17 mouse cellular contexts compared by ENCODE assay signal in the genomic region with DNA sequence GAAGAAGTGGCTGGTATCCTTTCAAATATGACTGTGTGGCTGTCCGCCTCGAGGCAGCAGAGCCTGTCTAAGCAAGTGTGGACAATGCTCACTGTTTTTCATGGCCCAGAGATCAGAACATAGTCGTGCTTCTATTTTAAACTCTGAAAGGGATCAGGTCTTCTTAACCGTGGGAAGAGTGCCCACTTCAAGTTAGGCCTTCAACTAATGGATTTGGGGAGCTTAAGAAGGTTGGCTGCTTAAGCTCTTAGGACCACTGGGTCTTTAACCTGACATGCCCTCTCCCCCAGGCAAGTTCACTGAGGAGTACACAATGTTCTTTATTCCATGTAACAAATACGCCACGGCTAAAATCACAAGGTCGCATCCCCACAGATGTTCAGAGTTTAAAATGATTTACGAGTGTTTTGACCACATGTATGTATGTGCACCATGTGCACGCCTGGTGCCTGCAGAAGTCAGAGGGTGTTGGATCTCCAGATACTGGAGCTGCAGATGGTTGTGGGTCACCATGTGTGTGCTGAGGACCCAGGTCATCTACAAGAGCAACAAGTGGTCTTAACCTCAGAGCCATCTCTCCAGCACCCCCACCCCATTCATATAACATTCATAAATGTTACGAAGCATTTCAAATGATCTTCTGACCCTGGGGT. TPM values are rescaled to one million over a fixed set of nuclear protein-coding genes. Genes with fewer than 3 reads are reported as not detected.
DNase-seq lines count a peak whose midpoint lies in the region; ATAC-seq and TF ChIP-seq lines count a peak whose summit lies in the region.
"Had no signal": no experiment of that assay in that cellular context is flagged by ENCODE, and none has a peak within 500 bp of the region (broad histone marks: within the 10 kb centered on the region; RNA-seq: fewer than 3 reads in every experiment).

No protein-coding gene starts in this region.

- H3K27me3 ChIP-seq in midbrain, embryonic 11.5 days (ENCODE audit: control insufficient read depth, insufficient read depth, low read length) = no peaks in the 10 kb centered on the region
- H3K27me3 ChIP-seq in midbrain, embryonic 14.5 days (ENCODE audit: control insufficient read depth, insufficient read depth, low read length) = no peaks in the 10 kb centered on the region
- no peaks in the 10 kb centered on the region for H3K27me3 ChIP-seq in small intestine, adult 2 months (ENCODE audit: control insufficient read depth, insufficient read depth, low read length)
- H3K27me3 ChIP-seq: hindbrain, embryonic 15.5 days; midbrain, embryonic 12.5 days; stomach, embryonic 15.5 days had no signal

- H3K9me3 ChIP-seq in midbrain, embryonic 11.5 days (ENCODE audit: control insufficient read depth, low read length) = no peaks in the 10 kb centered on the region
- H3K9me3 ChIP-seq in midbrain, embryonic 14.5 days (ENCODE audit: control insufficient read depth, low read length) = peaks cover 4% of the 10 kb centered on the region; the same call in 1 of the 2 replicates
- H3K9me3 ChIP-seq: hindbrain, embryonic 15.5 days; stomach, embryonic 15.5 days had no signal

- H3K36me3 ChIP-seq in midbrain, embryonic 11.5 days (ENCODE audit: control insufficient read depth, insufficient read depth, low read length) = peaks cover 8% of the 10 kb centered on the region
- peaks cover 37% of the 10 kb centered on the region for H3K36me3 ChIP-seq in midbrain, embryonic 14.5 days (ENCODE audit: control insufficient read depth, insufficient read depth, low read length)
- peaks cover 20% of the 10 kb centered on the region for H3K36me3 ChIP-seq in small intestine, adult 2 months (ENCODE audit: control insufficient read depth, insufficient read depth, low read length)

- ATAC-seq in midbrain, embryonic 11.5 days (ENCODE audit: low FRiP score) = no peak
- ATAC-seq in midbrain, embryonic 14.5 days (ENCODE audit: low FRiP score, low TSS enrichment) = no peak

- intact Hi-C loops in heart, postnatal 14 days (cut with DNase I) = no loop called here

- no peak overlapping the region for H3K27ac ChIP-seq in midbrain, embryonic 11.5 days (ENCODE audit: low read depth, low read length)
- H3K27ac ChIP-seq in midbrain, embryonic 14.5 days (replicated peaks; ENCODE audit: low read depth, low read length) = no peak overlapping the region
- peak overlapping the region; percentile 43 for H3K27ac ChIP-seq in embryonic fibroblast, embryonic 13.5 days (ENCODE audit: insufficient read depth, low read length)
- 0 out of 2 replicates have a peak overlapping the region, but pooled peaks have one; percentile 15 for H3K27ac ChIP-seq in small intestine, adult 2 months (ENCODE audit: insufficient read depth, low read depth, low read length)
- H3K27ac ChIP-seq: hindbrain, embryonic 15.5 days; midbrain, embryonic 12.5 days; stomach, embryonic 15.5 days had no signal

- H3K9ac ChIP-seq in midbrain, embryonic 11.5 days (ENCODE audit: low read length) = no peak overlapping the region
- no peak overlapping the region for H3K9ac ChIP-seq in midbrain, embryonic 14.5 days (replicated peaks; ENCODE audit: low read length)
- H3K9ac ChIP-seq: hindbrain, embryonic 15.5 days; midbrain, embryonic 12.5 days; stomach, embryonic 15.5 days had no signal

- DNase-seq in heart, adult 11 months = peak; percentile 81
- DNase-seq in heart, postnatal 14 days = no peak
- peak; percentile 84 for DNase-seq in midbrain, embryonic 11.5 days (ENCODE audit: low spot score, missing footprints)
- DNase-seq in midbrain, embryonic 14.5 days = no peak
- DNase-seq in layer of hippocampus, postnatal 36 days = no peak
- no peak for DNase-seq in urinary bladder, postnatal 36 days (ENCODE audit: low spot score in 2 of 2)
- DNase-seq: adrenal gland, postnatal 25 days; cerebellum, adult 18-20 months; gastrocnemius, postnatal 14 days; layer of hippocampus, adult 9-11 months; lung, adult 18-20 months; thymus, postnatal 4 days had no signal

- TF ChIP-seq POLR2A in embryonic fibroblast, embryonic 13.5 days (IDR thresholded peaks at IDR 0.05; ENCODE audit: low read depth, low read length) = no peak
- TF ChIP-seq POLR2A in small intestine, adult 2 months (IDR thresholded peaks at IDR 0.05; ENCODE audit: low read depth, low read length) = no peak

- 84% methylated on average over 10 of the region's 10 CpGs for WGBS in midbrain, embryonic 11.5 days
- WGBS in midbrain, embryonic 14.5 days = 79% methylated on average over 10 of the region's 10 CpGs
- 82% methylated on average over 10 of the region's 10 CpGs for whole genome bisulfite sequencing in small intestine, adult 2 months

- no peak for TF ChIP-seq CTCF in embryonic fibroblast, embryonic 13.5 days (IDR thresholded peaks at IDR 0.05; ENCODE audit: borderline replicate concordance, insufficient read depth, low read length)
- no peak for TF ChIP-seq CTCF in small intestine, adult 2 months (IDR thresholded peaks at IDR 0.05; ENCODE audit: extremely low read depth, insufficient read length, insufficient replicate concordance, low read depth, low read length)

- H3K4me2 ChIP-seq in midbrain, embryonic 11.5 days = no peak overlapping the region
- no peak overlapping the region for H3K4me2 ChIP-seq in midbrain, embryonic 14.5 days (ENCODE audit: low read length)
- H3K4me2 ChIP-seq: hindbrain, embryonic 15.5 days; midbrain, embryonic 12.5 days; stomach, embryonic 15.5 days had no signal

- no peak overlapping the region for H3K4me3 ChIP-seq in midbrain, embryonic 11.5 days (ENCODE audit: low read depth, low read length)
- H3K4me3 ChIP-seq in midbrain, embryonic 14.5 days (replicated peaks; ENCODE audit: low read depth, low read length) = no peak overlapping the region
- no peak overlapping the region for H3K4me3 ChIP-seq in embryonic fibroblast, embryonic 13.5 days (ENCODE audit: insufficient read depth, low read length)
- H3K4me3 ChIP-seq in small intestine, adult 2 months (ENCODE audit: low read depth, low read length) = no peak overlapping the region
- H3K4me3 ChIP-seq: hindbrain, embryonic 15.5 days; midbrain, embryonic 12.5 days; stomach, embryonic 15.5 days had no signal

- no peaks in the 10 kb centered on the region for H3K4me1 ChIP-seq in midbrain, embryonic 11.5 days (ENCODE audit: control insufficient read depth, insufficient read depth, low read length)
- no peaks in the 10 kb centered on the region for H3K4me1 ChIP-seq in midbrain, embryonic 14.5 days (ENCODE audit: control insufficient read depth, insufficient read depth, low read length)
- H3K4me1 ChIP-seq in embryonic fibroblast, embryonic 13.5 days (ENCODE audit: control insufficient read depth, insufficient read depth, low read length) = no peaks in the 10 kb centered on the region
- H3K4me1 ChIP-seq in small intestine, adult 2 months (ENCODE audit: control insufficient read depth, insufficient read depth, insufficient read length, low read length) = 0 out of 2 replicates have a peak, but pooled peaks cover under 1% of the 10 kb centered on the region
- H3K4me1 ChIP-seq: hindbrain, embryonic 15.5 days; midbrain, embryonic 12.5 days had no signal

RNA-seq across cellular contexts. Expression of gene Zc2hc1c, which starts 9.1 kb away (rescaled TPM):
- total RNA-seq in heart, postnatal 14 days (2021) = 1 to 10 TPM; 1.5 to 2.2 TPM
- 1.0 TPM in 2 replicates for polyA plus RNA-seq in midbrain, embryonic 11.5 days (2014; fragmentation: Nextera tagmentation; extraction: Ambion mirVana)
- 1.1 and 1.6 TPM in 2 replicates for polyA plus RNA-seq in midbrain, embryonic 14.5 days (2014; fragmentation: Nextera tagmentation; extraction: Ambion mirVana)
- 0.32 and 0.53 TPM in 2 replicates for polyA plus RNA-seq in embryonic fibroblast, embryonic 13.5 days (2011; ENCODE audit: insufficient read length, low read depth, missing spikeins)
- polyA plus RNA-seq in small intestine, adult 2 months (2012; rRNA removed) = 0.05 and 0.06 TPM in 2 replicates
- total RNA-seq in layer of hippocampus, postnatal 36 days (2021) = 1 to 10 TPM; 1.0 to 1.2 TPM

RNA-seq across cellular contexts. Expression of gene Acyp1, which starts 9.2 kb away (rescaled TPM):
- 10 to 100 TPM; 19.2 to 20.3 TPM for total RNA-seq in heart, postnatal 14 days (2021)
- 68.0 and 69.5 TPM in 2 replicates for polyA plus RNA-seq in midbrain, embryonic 11.5 days (2014; fragmentation: Nextera tagmentation; extraction: Ambion mirVana)
- polyA plus RNA-seq in midbrain, embryonic 14.5 days (2014; fragmentation: Nextera tagmentation; extraction: Ambion mirVana) = 56.5 and 63.7 TPM in 2 replicates
- 16.4 and 17.7 TPM in 2 replicates for polyA plus RNA-seq in embryonic fibroblast, embryonic 13.5 days (2011; ENCODE audit: insufficient read length, low read depth, missing spikeins)
- polyA plus RNA-seq in small intestine, adult 2 months (2012; rRNA removed) = 0.57 and 0.90 TPM in 2 replicates
- 10 to 100 TPM; 32.8 to 34.1 TPM for total RNA-seq in layer of hippocampus, postnatal 36 days (2021)

RNA-seq across cellular contexts. Expression of gene Mlh3, which starts 27.1 kb away (rescaled TPM):
- total RNA-seq in heart, postnatal 14 days (2021) = 1 to 10 TPM; 8.3 to 8.6 TPM
- polyA plus RNA-seq in midbrain, embryonic 11.5 days (2014; fragmentation: Nextera tagmentation; extraction: Ambion mirVana) = 10.1 and 10.4 TPM in 2 replicates
- polyA plus RNA-seq in midbrain, embryonic 14.5 days (2014; fragmentation: Nextera tagmentation; extraction: Ambion mirVana) = 9.4 and 10.2 TPM in 2 replicates
- 13.4 and 14.4 TPM in 2 replicates for polyA plus RNA-seq in embryonic fibroblast, embryonic 13.5 days (2011; ENCODE audit: insufficient read length, low read depth, missing spikeins)
- polyA plus RNA-seq in small intestine, adult 2 months (2012; rRNA removed) = 0.72 and 0.99 TPM in 2 replicates
- 10 to 100 TPM; 19.7 to 20.3 TPM for total RNA-seq in layer of hippocampus, postnatal 36 days (2021)

RNA-seq across cellular contexts. Expression of gene Nek9, which starts 41.7 kb away (rescaled TPM):
- total RNA-seq in heart, postnatal 14 days (2021) = 10 to 100 TPM; 75.6 to 75.8 TPM
- 10.4 and 10.6 TPM in 2 replicates for polyA plus RNA-seq in midbrain, embryonic 11.5 days (2014; fragmentation: Nextera tagmentation; extraction: Ambion mirVana)
- polyA plus RNA-seq in midbrain, embryonic 14.5 days (2014; fragmentation: Nextera tagmentation; extraction: Ambion mirVana) = 8.0 and 10.3 TPM in 2 replicates
- polyA plus RNA-seq in embryonic fibroblast, embryonic 13.5 days (2011; ENCODE audit: insufficient read length, low read depth, missing spikeins) = 59.0 and 65.8 TPM in 2 replicates
- 7.4 and 11.1 TPM in 2 replicates for polyA plus RNA-seq in small intestine, adult 2 months (2012; rRNA removed)
- 10 to 100 TPM; 32.6 TPM for total RNA-seq in layer of hippocampus, postnatal 36 days (2021)

Comparison
In these comparisons a context has a peak if more than half of its experiments do, and no peak if none do; other contexts are left out.
1. DNase-seq: peak in heart, adult 11 months (single experiment) and midbrain, embryonic 11.5 days (single experiment); none in heart, postnatal 14 days (0 of 2), midbrain, embryonic 14.5 days (single experiment), layer of hippocampus, postnatal 36 days (0 of 2) and urinary bladder, postnatal 36 days (0 of 2).
2. H3K27ac ChIP-seq: peak in embryonic fibroblast, embryonic 13.5 days (single experiment) and small intestine, adult 2 months (single experiment); none in midbrain, embryonic 11.5 days (single experiment) and midbrain, embryonic 14.5 days (single experiment).